Mouse (Mus musculus): ENCODE results near the gene Tub. TPM values are rescaled to one million over a fixed set of nuclear protein-coding genes. Genes with fewer than 3 reads are reported as not detected.
A peak's percentile ranks its signal among the peaks of the same experiment; 100 is the strongest.

Gene Tub
- polyA plus RNA-seq, 1 experiment from 2014 or later, result 3.0 TPM

- Histone ChIP-seq H3K9ac (no peak overlapping the region), H3K4me2 (replicated peaks) (no peak overlapping the region), H3K27me3 (replicated peaks) (peaks cover 38% of the 10 kb centered on the region), H3K36me3 (peaks cover 10% of the 10 kb centered on the region; the same call in 1 of the 2 replicates), H3K9me3 (no peaks in the 10 kb centered on the region), H3K4me1 (replicated peaks) (peaks cover 9% of the 10 kb centered on the region), H3K27ac (no peak overlapping the region), H3K4me3 (replicated peaks) (no peak overlapping the region)
- no peak for ATAC-seq
These were observed 1.5 kb upstream of the Tub start for GRCm38 (mm10) chr7:108948611-108949010.

DNA sequence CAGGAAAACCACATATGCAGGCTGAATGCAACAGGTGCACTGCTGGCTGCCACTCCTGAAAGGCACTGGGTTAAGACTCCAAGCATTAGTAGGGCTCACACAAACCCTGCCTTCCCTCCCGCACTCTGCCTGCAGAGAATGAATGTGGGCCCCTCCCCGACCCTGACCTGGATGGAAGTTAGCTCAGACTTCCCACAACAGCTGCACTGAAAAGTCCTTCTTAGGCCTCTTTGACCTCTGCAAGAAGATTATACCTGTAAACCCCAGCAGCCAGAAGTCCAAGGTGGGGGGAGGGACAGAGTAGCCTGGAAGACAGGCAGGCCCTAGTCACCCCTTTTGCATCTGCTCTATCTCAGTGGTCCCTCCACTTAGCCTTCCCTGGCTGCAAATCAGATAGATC is 837 bp upstream of the Tub start:
- no peak overlapping the region for H3K9ac ChIP-seq
- 37% methylated on average over 2 of the region's 2 CpGs for WGBS

DNA sequence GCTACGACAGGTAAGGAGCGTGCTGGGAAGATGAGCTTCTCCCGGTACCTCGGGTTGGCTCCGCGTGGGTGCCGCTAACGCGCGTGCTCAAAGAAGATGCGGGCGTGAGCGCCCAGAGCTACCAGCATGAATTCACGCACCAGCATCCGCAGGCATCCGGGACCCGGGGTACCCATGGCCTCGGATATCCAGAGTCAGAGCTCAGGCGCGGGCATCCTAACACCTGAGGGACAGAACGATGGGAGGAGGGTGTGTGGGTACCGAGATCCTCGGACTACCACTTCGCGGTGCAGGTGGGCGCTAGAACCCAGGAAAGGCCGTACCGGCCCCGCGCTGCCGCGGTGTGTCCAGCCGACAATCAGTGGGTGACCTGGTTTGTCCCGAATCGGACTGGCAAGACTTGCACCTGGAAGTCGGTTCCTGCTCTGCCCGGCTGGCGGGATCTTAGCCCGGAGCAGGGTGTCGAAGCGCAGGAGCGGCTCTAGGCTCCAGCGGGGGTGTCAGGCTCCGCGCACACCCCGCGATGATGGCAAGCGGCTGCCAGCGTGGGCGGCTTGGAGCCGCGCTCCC is 709 bp downstream of the Tub start:
- WGBS, result under 1% methylated on average over 52 of the region's 52 CpGs
- H3K27ac ChIP-seq, result no peak overlapping the region
- peaks cover 38% of the 10 kb centered on the region for H3K27me3 ChIP-seq (replicated peaks)
- ATAC-seq, result peak; percentile 18; the same call in 1 of the 2 replicates
- no peaks in the 10 kb centered on the region for H3K9me3 ChIP-seq
- peak overlapping the region; percentile 43 for H3K4me3 ChIP-seq (replicated peaks)
- H3K9ac ChIP-seq, result 0 out of 2 replicates have a peak overlapping the region, but pooled peaks have one; percentile 17
- H3K4me1 ChIP-seq (replicated peaks), result peaks cover 9% of the 10 kb centered on the region
- H3K4me2 ChIP-seq (replicated peaks), result peak overlapping the region; percentile 88
- H3K36me3 ChIP-seq, result no peaks in the 10 kb centered on the region

More for the DNA sequence above, 837 bp upstream of the Tub start:
- H3K36me3 ChIP-seq, result peaks cover 5% of the 10 kb centered on the region; the same call in 1 of the 2 replicates
- H3K4me1 ChIP-seq (replicated peaks), result peaks cover 9% of the 10 kb centered on the region
- H3K4me3 ChIP-seq (replicated peaks), result no peak overlapping the region
- H3K9me3 ChIP-seq, result no peaks in the 10 kb centered on the region
- no peak for ATAC-seq
- no peak overlapping the region for H3K4me2 ChIP-seq (replicated peaks)
- no peak overlapping the region for H3K27ac ChIP-seq
- H3K27me3 ChIP-seq (replicated peaks), result peaks cover 38% of the 10 kb centered on the region

DNA sequence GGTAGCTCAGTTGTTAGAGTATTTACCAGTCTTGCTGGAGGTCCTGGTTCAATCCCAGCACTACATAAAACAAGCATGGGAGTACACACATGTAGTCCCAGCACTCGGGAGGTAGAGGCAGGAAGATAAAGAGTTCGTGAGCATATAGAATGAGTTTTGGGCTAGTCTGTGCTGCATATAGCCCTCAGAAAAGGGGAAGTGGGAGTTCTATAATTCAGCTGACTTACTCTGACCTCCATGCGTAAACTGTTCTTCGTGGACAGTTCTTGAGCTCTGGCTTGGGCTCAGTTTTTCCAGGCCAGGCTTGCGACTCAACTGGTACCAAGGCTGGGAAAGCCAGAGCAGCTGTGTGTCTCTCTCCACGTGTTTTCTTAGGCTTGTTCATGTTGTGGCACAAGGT is 2.7 kb downstream of the Tub start:
- H3K27ac ChIP-seq, result no peak overlapping the region
- peaks cover 38% of the 10 kb centered on the region for H3K27me3 ChIP-seq (replicated peaks)
- no peak overlapping the region for H3K9ac ChIP-seq
- H3K4me2 ChIP-seq (replicated peaks), result no peak overlapping the region
- ATAC-seq, result no peak
- no peaks in the 10 kb centered on the region for H3K36me3 ChIP-seq
- no peak overlapping the region for H3K4me3 ChIP-seq (replicated peaks)
- H3K9me3 ChIP-seq, result no peaks in the 10 kb centered on the region
- 79% methylated on average over 6 of the region's 6 CpGs for WGBS
- H3K4me1 ChIP-seq (replicated peaks), result peaks cover 9% of the 10 kb centered on the region

DNA sequence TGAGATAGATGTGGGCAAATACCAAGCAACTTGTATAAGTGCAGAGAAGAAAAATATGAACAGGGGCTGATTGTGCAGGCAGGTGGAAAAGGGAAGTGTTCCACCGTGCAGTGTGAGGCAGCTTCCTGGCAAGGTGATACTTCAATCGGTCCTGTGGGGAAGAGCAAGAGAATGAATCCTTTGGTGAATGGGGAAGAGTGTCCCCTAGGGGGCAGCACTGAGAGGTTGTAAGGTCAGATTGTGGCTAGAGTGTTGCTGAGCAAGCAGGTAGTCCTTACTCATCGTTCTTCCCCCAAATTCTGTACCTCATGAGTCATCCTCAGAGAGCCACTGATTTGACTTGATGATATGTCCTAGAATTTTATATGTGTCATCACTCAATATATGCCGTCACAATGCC is 4.0 kb downstream of the Tub start:
- no peak overlapping the region for H3K27ac ChIP-seq

GRCm38 (mm10) chr7:108957734-108958133 is 7.6 kb downstream of the Tub start:
- Histone ChIP-seq H3K9ac (no peak overlapping the region), H3K27ac (no peak overlapping the region), H3K4me3 (replicated peaks) (no peak overlapping the region), H3K9me3 (no peaks in the 10 kb centered on the region), H3K4me1 (replicated peaks) (no peaks in the 10 kb centered on the region), H3K4me2 (replicated peaks) (no peak overlapping the region), H3K27me3 (replicated peaks) (0 out of 2 replicates have a peak, but pooled peaks cover 6% of the 10 kb centered on the region), H3K36me3 (no peaks in the 10 kb centered on the region)
- WGBS, result 71% methylated on average over 2 of the region's 2 CpGs
- no peak for ATAC-seq

More for the DNA sequence above, 4.0 kb downstream of the Tub start:
- Histone ChIP-seq H3K36me3 (no peaks in the 10 kb centered on the region), H3K4me1 (replicated peaks) (peaks cover 9% of the 10 kb centered on the region), H3K4me3 (replicated peaks) (no peak overlapping the region), H3K4me2 (replicated peaks) (no peak overlapping the region), H3K9me3 (no peaks in the 10 kb centered on the region), H3K9ac (no peak overlapping the region), H3K27me3 (replicated peaks) (peaks cover 36% of the 10 kb centered on the region)
- WGBS, result 48% methylated on average over 4 of the region's 4 CpGs
- no peak for ATAC-seq

DNA sequence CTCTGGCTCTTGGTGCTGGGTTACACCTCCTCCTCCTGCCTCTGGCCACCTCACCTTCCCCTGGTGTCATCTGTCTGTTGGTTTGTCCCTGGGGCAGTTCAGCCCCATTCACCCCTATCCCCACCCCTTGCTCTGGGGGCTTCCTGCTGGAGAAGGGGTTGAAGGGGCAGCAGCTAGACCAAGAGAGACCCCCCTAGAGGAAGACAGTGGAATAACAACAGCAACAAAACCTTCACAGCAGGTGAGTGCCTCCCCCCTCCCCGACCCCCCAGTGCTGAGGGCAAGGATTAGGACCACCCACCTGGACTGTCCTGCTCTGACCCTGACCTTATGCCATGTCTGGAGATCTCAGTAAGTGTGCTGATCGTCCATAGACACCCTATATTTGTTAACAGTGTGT is 15.8 kb downstream of the Tub start:
- 45% methylated on average over 2 of the region's 2 CpGs for WGBS
- ATAC-seq, result no peak

GRCm38 (mm10) chr7:108966742-108967362 is 16.7 kb downstream of the Tub start:
- Histone ChIP-seq H3K27ac (no peak overlapping the region), H3K27me3 (replicated peaks) (no peaks in the 10 kb centered on the region), H3K36me3 (no peaks in the 10 kb centered on the region), H3K9me3 (no peaks in the 10 kb centered on the region), H3K4me2 (replicated peaks) (no peak overlapping the region), H3K4me1 (replicated peaks) (no peaks in the 10 kb centered on the region), H3K9ac (no peak overlapping the region), H3K4me3 (replicated peaks) (no peak overlapping the region)
- peak; percentile 78 for ATAC-seq
- 28% methylated on average over 7 of the region's 7 CpGs for WGBS

More for the DNA sequence above, 15.8 kb downstream of the Tub start:
- H3K27ac ChIP-seq, result no peak overlapping the region
- no peak overlapping the region for H3K4me2 ChIP-seq (replicated peaks)
- no peaks in the 10 kb centered on the region for H3K27me3 ChIP-seq (replicated peaks)
- H3K4me1 ChIP-seq (replicated peaks), result no peaks in the 10 kb centered on the region
- no peak overlapping the region for H3K9ac ChIP-seq
- no peak overlapping the region for H3K4me3 ChIP-seq (replicated peaks)
- H3K36me3 ChIP-seq, result no peaks in the 10 kb centered on the region
- no peaks in the 10 kb centered on the region for H3K9me3 ChIP-seq

- Histone ChIP-seq H3K36me3 (no peaks in the 10 kb centered on the region), H3K4me2 (replicated peaks) (no peak overlapping the region), H3K27ac (no peak overlapping the region), H3K27me3 (replicated peaks) (no peaks in the 10 kb centered on the region), H3K9me3 (no peaks in the 10 kb centered on the region), H3K9ac (no peak overlapping the region), H3K4me1 (replicated peaks) (no peaks in the 10 kb centered on the region), H3K4me3 (replicated peaks) (no peak overlapping the region)
- WGBS, result 25% methylated on average over 6 of the region's 6 CpGs
- peak; percentile 39; the same call in 1 of the 2 replicates for ATAC-seq
These were observed 18.1 kb downstream of the Tub start for GRCm38 (mm10) chr7:108968201-108968600.

DNA sequence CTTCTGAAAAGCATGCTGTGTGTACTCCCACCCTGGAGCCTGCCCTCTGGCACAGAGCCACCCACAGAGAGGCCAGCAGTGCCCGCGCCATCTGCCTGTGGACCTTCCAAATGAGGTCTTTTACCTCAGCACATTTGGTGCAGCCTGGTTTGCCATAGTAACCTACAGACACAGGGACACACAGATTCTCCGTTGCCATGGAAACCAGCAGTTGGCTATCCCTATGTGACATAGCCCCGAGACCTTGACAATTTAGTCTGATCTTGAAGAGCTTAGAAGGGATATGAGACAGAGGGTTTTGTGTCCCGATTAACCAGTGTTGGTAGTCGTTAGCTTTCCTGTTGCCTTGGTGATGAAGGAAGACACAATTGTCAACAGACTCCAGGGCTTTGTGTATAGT is 22.1 kb downstream of the Tub start:
- no peak overlapping the region for H3K9ac ChIP-seq
- no peaks in the 10 kb centered on the region for H3K27me3 ChIP-seq (replicated peaks)
- H3K36me3 ChIP-seq, result no peaks in the 10 kb centered on the region
- H3K4me1 ChIP-seq (replicated peaks), result no peaks in the 10 kb centered on the region
- ATAC-seq, result 0 out of 2 replicates have a peak, but pooled peaks have one; percentile 21
- no peaks in the 10 kb centered on the region for H3K9me3 ChIP-seq
- H3K4me3 ChIP-seq (replicated peaks), result no peak overlapping the region
- H3K27ac ChIP-seq, result no peak overlapping the region
- no peak overlapping the region for H3K4me2 ChIP-seq (replicated peaks)
- 61% methylated on average over 6 of the region's 6 CpGs for WGBS

- ATAC-seq, result no peak
- H3K4me1 ChIP-seq (replicated peaks), result no peaks in the 10 kb centered on the region
- 89% methylated on average over 2 of the region's 3 CpGs for WGBS
- H3K27me3 ChIP-seq (replicated peaks), result no peaks in the 10 kb centered on the region
- H3K9ac ChIP-seq, result no peak overlapping the region
- H3K9me3 ChIP-seq, result no peaks in the 10 kb centered on the region
- no peak overlapping the region for H3K27ac ChIP-seq
- no peak overlapping the region for H3K4me2 ChIP-seq (replicated peaks)
- H3K4me3 ChIP-seq (replicated peaks), result no peak overlapping the region
- no peaks in the 10 kb centered on the region for H3K36me3 ChIP-seq
These were observed 36.0 kb downstream of the Tub start for GRCm38 (mm10) chr7:108985934-108986708.

- Histone ChIP-seq H3K9ac (no peak overlapping the region), H3K36me3 (no peaks in the 10 kb centered on the region), H3K4me2 (replicated peaks) (no peak overlapping the region), H3K27ac (no peak overlapping the region), H3K4me1 (replicated peaks) (no peaks in the 10 kb centered on the region), H3K27me3 (replicated peaks) (no peaks in the 10 kb centered on the region), H3K9me3 (no peaks in the 10 kb centered on the region), H3K4me3 (replicated peaks) (no peak overlapping the region)
- no peak for ATAC-seq
- WGBS, result 82% methylated on average over 9 of the region's 9 CpGs
These were observed 41.1 kb downstream of the Tub start for GRCm38 (mm10) chr7:108991207-108991606.
